Mouse (Mus musculus) heart, adult 2 months (tissue): ENCODE measurements around the gene Ccm2. TPM values are rescaled to one million over a fixed set of nuclear protein-coding genes. Genes with fewer than 3 reads are reported as not detected.
A peak's percentile ranks its signal among the peaks of the same experiment; 100 is the strongest.

Source experiments
- DNase-seq, 2 experiments: peaks; one replicate each; pipeline ENCODE4 v3.0.0; 2021
- H3K27ac ChIP-seq: fragments of 200-600 bp; 2 replicates; pipeline ENCODE4 v1.8.1; 2022
- H3K27me3 ChIP-seq: fragments of 200-500 bp; 2 replicates; pipeline ENCODE4 v1.6.1; 2012; ENCODE audit warnings: mild to moderate bottlenecking, low read length, inconsistent platforms, mixed read lengths; ENCODE audit not compliant: control insufficient read depth, insufficient read depth
- H3K36me3 ChIP-seq: fragments of 200-500 bp; 2 replicates; pipeline ENCODE4 v1.6.1; 2012; ENCODE audit warnings: low read length, inconsistent platforms; ENCODE audit not compliant: control insufficient read depth, insufficient read depth
- H3K4me1 ChIP-seq: fragments of 200-500 bp; 2 replicates; pipeline ENCODE4 v1.6.1; 2011; ENCODE audit warnings: low read length; ENCODE audit not compliant: control insufficient read depth, insufficient read depth
- H3K4me3 ChIP-seq: fragments of 200-600 bp; 2 replicates; pipeline ENCODE4 v1.8.1; 2022
- H3K79me2 ChIP-seq: fragments of 200-500 bp; replicated peaks from 2 replicates; pipeline ENCODE4 v1.6.1; 2012; ENCODE audit warnings: mild to moderate bottlenecking, inconsistent platforms, low read length, moderate library complexity, mixed read lengths; ENCODE audit not compliant: control insufficient read depth, insufficient read depth
- H3K9ac ChIP-seq: fragments of 200-500 bp; 2 replicates; pipeline ENCODE4 v1.6.1; 2012; ENCODE audit warnings: low read depth, mild to moderate bottlenecking, control low read depth, inconsistent platforms, low read length, mixed read lengths
- CTCF ChIP-seq: fragments of 200-600 bp; IDR thresholded peaks from 2 replicates; pipeline ENCODE4 v1.8.1; 2022; ENCODE audit warnings: antibody characterized with exemption, mild to moderate bottlenecking, moderate library complexity
- EP300 ChIP-seq: fragments of 200-500 bp; IDR thresholded peaks from 2 replicates; pipeline ENCODE4 v1.6.1; 2011; ENCODE audit warnings: low read depth, low read length, control low read depth; ENCODE audit not compliant: insufficient read depth
- POLR2A ChIP-seq: fragments of 200-500 bp; IDR thresholded peaks from 2 replicates; pipeline ENCODE4 v1.6.1; 2011; ENCODE audit warnings: mild to moderate bottlenecking, low read depth, low read length, control low read depth; ENCODE audit not compliant: insufficient read depth
- WGBS: fragments of 180-500 bp; shearing (Covaris S2); methylation state at CpG from one replicate; pipeline ENCODE4 v1.1.7; 2018; 5-methylcytosine and 5-hydroxymethylcytosine counted together
- intact Hi-C: fragments of 180-260 bp; cut with DNase I; formaldehyde crosslinking; loops from one replicate; pipeline ENCODE4 v1.15.1; 2025
- long read RNA-seq: library from polyadenylated mRNA; stranded (forward); transcript quantifications from one replicate; pipeline ENCODE4 v2.0.0, GENCODE M21; 2021
- polyA plus RNA-seq: library from polyadenylated mRNA; depleted of rRNA; stranded (reverse); fragments of >200 nt; gene quantifications from 2 replicates; pipeline ENCODE4 v1.2.3, GENCODE M21; 2012; rRNA removed
- total RNA-seq, 2 experiments: library from RNA; stranded (reverse); gene quantifications; 2 replicates each; pipeline ENCODE4 v1.2.3; 2021

Gene Ccm2
- 10 to 100 TPM; 25.6 to 28.5 TPM for total RNA-seq
- polyA plus RNA-seq = 47.8 and 54.1 TPM in 2 replicates
- long read RNA-seq, transcript Ccm2-201 (10 exons, 1,858 nt) = major isoform, 27 of 36 reads
- long read RNA-seq, partial matches to known transcripts = 2 of 36 reads
- long read RNA-seq, other reads (novel, unspliced or antisense) = 7 of 36 reads

DNA sequence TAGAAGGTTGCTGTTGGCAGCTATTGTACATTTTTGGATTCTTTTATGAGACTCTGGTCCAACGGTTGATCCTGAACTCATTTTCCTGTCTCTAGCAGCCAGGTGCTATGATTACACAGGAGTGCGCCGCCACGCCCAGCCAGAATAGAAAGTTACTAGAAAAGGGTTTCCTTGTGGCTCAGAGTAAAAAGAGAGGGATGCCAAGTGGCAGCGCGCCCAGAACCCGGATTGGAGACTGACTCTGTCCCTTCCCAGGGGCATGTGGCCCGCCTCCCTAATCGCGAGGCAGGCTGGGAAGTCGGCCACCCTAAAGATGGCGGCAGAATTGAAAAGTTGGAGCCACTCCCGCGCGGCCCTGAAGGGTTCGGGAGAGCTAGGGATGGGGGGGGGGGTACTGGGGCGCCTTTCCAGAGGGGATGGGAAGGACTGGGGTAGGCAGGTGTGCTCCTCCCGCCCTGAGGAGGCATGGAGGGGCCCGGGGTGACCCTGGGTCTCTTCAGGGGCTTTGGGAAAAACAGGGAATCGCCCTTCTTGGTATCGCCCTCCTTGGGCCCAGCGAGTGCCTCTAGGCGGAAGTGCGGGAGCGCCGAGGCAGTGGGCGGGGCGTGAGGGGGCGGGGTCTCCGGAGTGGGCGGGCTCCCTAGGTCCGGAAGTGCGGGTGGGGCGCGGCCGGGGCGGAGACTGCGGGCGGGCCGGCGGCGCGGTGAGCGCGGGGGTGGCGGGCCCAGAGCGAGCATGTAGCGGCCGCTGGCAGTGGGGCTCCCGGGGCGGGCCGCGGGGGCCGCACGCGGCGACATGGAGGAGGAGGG lies at the start of gene Ccm2:
TSS of gene Ccm2 (plus strand) at position 683 of the 809 bp plus-strand sequence.
- Histone ChIP-seq H3K27me3 (no peaks in the 10 kb centered on the region), H3K27ac (peak within 1 kb of the TSS; percentile 96), H3K36me3 (peaks cover 2% of the 10 kb centered on the region; the same call in 1 of the 2 replicates), H3K79me2 (no peaks in the 10 kb centered on the region; the same call in 1 of the 2 replicates), H3K9ac (peak within 1 kb of the TSS; percentile 86), H3K4me3 (peak within 1 kb of the TSS; percentile 81), H3K4me1 (no peaks in the 10 kb centered on the region; the same call in 1 of the 2 replicates)
- intact Hi-C loops = loop anchor here (1.0 to 5.0 kb wide), 3 partner anchors 41 to 80 kb away; partner anchors contain the start of gene Tbrg4
- no peak for TF ChIP-seq CTCF
- TF ChIP-seq EP300 = peak; percentile 19; the same call in 1 of the 2 replicates
- peak; percentile 77 for TF ChIP-seq POLR2A
- DNase-seq = peak; percentile 97 to 98
- whole genome bisulfite sequencing = 1% methylated on average over 57 of the region's 57 CpGs

GRCm38 (mm10) chr11:6497311-6497948 lies 49.3 kb upstream of the Ccm2 start:
- WGBS = 68% methylated on average over 12 of the region's 12 CpGs
- no peak overlapping the region for H3K4me3 ChIP-seq

DNA sequence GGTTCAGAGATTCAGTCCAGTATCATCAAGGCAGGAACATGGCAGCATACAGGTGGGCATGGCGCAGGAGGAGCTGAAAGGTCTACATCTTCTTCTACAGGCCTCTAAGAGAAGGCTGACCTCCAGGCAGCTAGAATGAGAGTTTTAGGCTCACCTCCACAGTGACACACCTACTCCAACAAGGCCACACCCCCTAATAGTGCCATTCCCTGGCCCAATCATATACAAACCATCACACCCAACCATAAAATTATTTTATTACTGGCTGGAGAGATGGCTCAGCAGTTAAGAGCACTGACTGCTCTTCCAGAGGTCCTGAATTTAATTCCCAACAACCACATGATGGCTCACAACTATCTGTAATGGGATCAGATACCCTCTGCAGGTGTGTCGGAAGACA lies 44.2 kb upstream of the Ccm2 start:
- H3K27ac ChIP-seq = no peak overlapping the region
- DNase-seq = no peak
- no peaks in the 10 kb centered on the region for H3K36me3 ChIP-seq
- intact Hi-C loops = no loop called here
- no peaks in the 10 kb centered on the region for H3K4me1 ChIP-seq
- no peaks in the 10 kb centered on the region for H3K27me3 ChIP-seq
- H3K79me2 ChIP-seq = no peaks in the 10 kb centered on the region
- no peak overlapping the region for H3K4me3 ChIP-seq
- no peak for TF ChIP-seq EP300
- no peak for TF ChIP-seq POLR2A
- TF ChIP-seq CTCF = no peak
- H3K9ac ChIP-seq = no peak overlapping the region
- WGBS = 100% methylated on average over 2 of the region's 2 CpGs

More at GRCm38 (mm10) chr11:6497311-6497948, 49.3 kb upstream of the Ccm2 start:
- Histone ChIP-seq H3K79me2 (no peaks in the 10 kb centered on the region), H3K27me3 (no peaks in the 10 kb centered on the region), H3K36me3 (no peaks in the 10 kb centered on the region), H3K4me1 (no peaks in the 10 kb centered on the region), H3K9ac (no peak overlapping the region), H3K27ac (no peak overlapping the region)
- TF ChIP-seq CTCF (no peak), POLR2A (no peak), EP300 (no peak)
- intact Hi-C loops = no loop called here
- DNase-seq = no peak

- H3K9ac ChIP-seq = no peak overlapping the region
- DNase-seq = no peak
- H3K36me3 ChIP-seq = no peaks in the 10 kb centered on the region
- H3K4me3 ChIP-seq = no peak overlapping the region
- WGBS = 64% methylated on average over 3 of the region's 3 CpGs
- no peaks in the 10 kb centered on the region for H3K27me3 ChIP-seq
- no peak for TF ChIP-seq CTCF
- no peak for TF ChIP-seq EP300
- TF ChIP-seq POLR2A = no peak
- H3K79me2 ChIP-seq = no peaks in the 10 kb centered on the region
- intact Hi-C loops = no loop called here
- no peaks in the 10 kb centered on the region for H3K4me1 ChIP-seq
- no peak overlapping the region for H3K27ac ChIP-seq
These were observed 42.5 kb upstream of the Ccm2 start for GRCm38 (mm10) chr11:6504226-6504625.

DNA sequence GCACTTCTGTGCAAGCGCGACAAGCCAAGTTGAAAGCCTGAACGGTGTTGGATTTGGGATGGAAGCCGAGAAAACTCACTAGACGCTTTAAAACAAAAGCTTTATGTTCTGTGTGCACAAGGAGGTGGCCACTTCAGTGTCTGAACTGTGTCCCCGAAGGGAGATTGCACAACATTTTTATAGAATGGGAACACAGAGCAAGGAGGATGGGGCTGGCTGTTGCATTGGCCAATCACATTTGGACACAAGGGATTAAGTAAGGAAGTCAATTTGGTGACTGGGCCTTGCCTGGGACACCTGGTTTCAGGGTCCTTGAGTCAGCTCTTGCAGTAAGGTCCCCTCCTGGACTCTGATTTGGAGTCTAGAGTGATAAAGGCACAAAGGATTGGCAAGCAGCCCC lies 42.0 kb upstream of the Ccm2 start:
- Histone ChIP-seq H3K36me3 (no peaks in the 10 kb centered on the region), H3K27ac (no peak overlapping the region), H3K9ac (no peak overlapping the region), H3K79me2 (no peaks in the 10 kb centered on the region), H3K4me3 (no peak overlapping the region), H3K4me1 (no peaks in the 10 kb centered on the region), H3K27me3 (no peaks in the 10 kb centered on the region)
- intact Hi-C loops = no loop called here
- no peak for DNase-seq
- TF ChIP-seq EP300 (no peak), CTCF (no peak), POLR2A (no peak)
- 77% methylated on average over 6 of the region's 6 CpGs for WGBS

GRCm38 (mm10) chr11:6506516-6506915 lies 40.2 kb upstream of the Ccm2 start:
- no peak overlapping the region for H3K4me3 ChIP-seq
- H3K27ac ChIP-seq = no peak overlapping the region
- H3K27me3 ChIP-seq = no peaks in the 10 kb centered on the region
- H3K4me1 ChIP-seq = no peaks in the 10 kb centered on the region
- DNase-seq = no peak
- intact Hi-C loops = no loop called here
- no peaks in the 10 kb centered on the region for H3K79me2 ChIP-seq
- H3K9ac ChIP-seq = no peak overlapping the region
- TF ChIP-seq POLR2A = no peak
- no peak for TF ChIP-seq EP300
- no peak for TF ChIP-seq CTCF
- WGBS = 84% methylated on average over 9 of the region's 9 CpGs
- no peaks in the 10 kb centered on the region for H3K36me3 ChIP-seq
